Mouse (Mus musculus): ENCODE results near the gene Ptger2. TPM values are rescaled to one million over a fixed set of nuclear protein-coding genes. Genes with fewer than 3 reads are reported as not detected.
"Not testable (repeated sequence)": the region's sequence is repeated elsewhere in the genome, so short reads cannot be mapped to it uniquely, and the experiment has no call there.

Gene Ptger2
- polyA plus RNA-seq (2016; fragmentation: Nextera tagmentation; extraction: Ambion mirVana) = 0.39 and 0.50 TPM in 2 replicates

DNA sequence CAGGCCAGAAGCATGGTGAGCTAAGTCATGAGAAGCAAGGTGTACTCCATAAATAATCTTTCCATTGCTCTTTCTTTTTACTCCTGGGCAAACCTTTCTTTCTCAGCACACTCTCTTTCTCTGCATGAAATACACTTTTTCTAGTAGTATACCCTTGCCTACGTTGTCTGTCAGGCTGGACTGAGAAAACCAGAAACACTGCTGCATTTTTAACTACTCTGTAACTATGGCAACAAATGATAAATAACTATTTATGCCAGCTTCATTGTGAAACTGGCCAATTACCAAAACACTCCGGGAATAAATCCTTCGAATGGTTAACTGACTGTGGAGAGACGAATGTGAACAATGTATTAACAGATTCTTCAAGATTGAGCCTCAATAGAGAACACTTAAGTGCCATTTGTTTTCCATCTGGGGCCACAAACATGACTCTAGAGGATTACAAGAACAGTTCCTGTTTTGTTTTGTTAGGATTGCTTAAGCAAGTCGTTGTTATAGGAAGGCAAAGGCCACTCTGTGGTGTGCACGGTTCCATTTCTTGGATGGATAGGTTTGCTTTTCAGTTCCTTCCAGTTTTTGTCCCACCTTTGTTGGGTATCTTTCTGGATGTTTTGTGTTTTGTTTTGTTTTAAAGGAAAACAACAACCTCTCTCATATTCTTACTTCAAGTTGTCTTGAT, at the start of gene Ptger2:
TSS of gene Ptger2 (plus strand) at position 522 of the 682 bp plus-strand sequence.
- Histone ChIP-seq H3K4me1 (peaks cover 15% of the 10 kb centered on the region), H3K27me3 (replicated peaks) (peaks cover 25% of the 10 kb centered on the region), H3K4me2 (peak within 1 kb of the TSS; percentile 68), H3K4me3 (peak within 1 kb of the TSS; percentile 50), H3K9ac (0 out of 2 replicates have a peak within 1 kb of the TSS, but pooled peaks have one; percentile 36)
- not testable (repeated sequence) for H3K36me3 ChIP-seq; H3K27ac ChIP-seq; H3K9me3 ChIP-seq (replicated peaks); ATAC-seq
- 52% methylated on average over 6 of the region's 6 CpGs for WGBS (ENCODE audit: insufficient replicate concordance)

DNA sequence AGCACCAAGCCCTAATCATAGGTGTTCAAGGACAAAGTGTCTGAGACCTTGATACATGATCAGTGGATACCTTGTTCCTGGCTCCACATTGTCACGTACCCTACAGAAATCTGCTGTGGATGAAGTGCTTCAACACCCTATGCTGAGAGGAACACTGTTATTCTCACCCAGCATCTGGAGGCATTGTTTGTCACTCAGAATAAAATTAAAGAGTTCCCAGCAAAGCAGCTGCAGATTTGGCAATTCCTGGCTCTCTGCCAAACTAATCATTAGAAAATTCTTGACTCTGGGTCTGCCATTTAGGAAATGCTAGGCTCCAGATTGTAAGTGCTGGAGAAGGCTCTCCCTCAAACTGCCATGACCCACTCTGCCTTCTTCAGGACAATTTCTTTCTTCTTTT, 27.2 kb upstream of the Ptger2 start:
- Histone ChIP-seq H3K27me3 (replicated peaks) (no peaks in the 10 kb centered on the region), H3K4me1 (no peaks in the 10 kb centered on the region), H3K9ac (no peak overlapping the region), H3K4me3 (no peak overlapping the region), H3K9me3 (replicated peaks) (no peaks in the 10 kb centered on the region), H3K27ac (no peak overlapping the region), H3K36me3 (no peaks in the 10 kb centered on the region), H3K4me2 (no peak overlapping the region)
- 75% methylated on average over 1 of the region's 1 CpGs for WGBS (ENCODE audit: insufficient replicate concordance)
- ATAC-seq = no peak

DNA sequence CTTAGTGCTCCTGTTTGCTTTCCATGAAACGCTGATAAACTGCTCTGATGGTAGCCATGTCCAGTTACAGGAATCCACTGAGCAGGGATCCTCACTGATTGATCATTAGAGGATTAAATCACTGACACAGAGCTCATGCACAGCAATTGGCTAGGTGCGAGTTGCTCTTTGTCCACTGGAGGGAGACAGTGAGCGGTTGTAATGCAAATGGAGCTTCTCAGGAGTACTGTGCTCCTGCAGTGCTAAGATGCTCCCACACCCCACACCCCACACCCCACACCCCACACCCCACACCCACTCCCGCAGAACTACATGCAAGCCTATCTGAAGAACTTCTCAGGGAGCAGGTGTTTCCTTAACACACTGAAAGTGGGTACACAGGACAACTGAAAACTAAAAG, 10.7 kb upstream of the Ptger2 start:
- not testable (repeated sequence) for H3K9ac ChIP-seq; ATAC-seq; H3K4me3 ChIP-seq; H3K4me2 ChIP-seq; H3K36me3 ChIP-seq; H3K9me3 ChIP-seq (replicated peaks); H3K27ac ChIP-seq; H3K27me3 ChIP-seq (replicated peaks); H3K4me1 ChIP-seq
- WGBS (ENCODE audit: insufficient replicate concordance) = 3% methylated on average over 4 of the region's 4 CpGs

DNA sequence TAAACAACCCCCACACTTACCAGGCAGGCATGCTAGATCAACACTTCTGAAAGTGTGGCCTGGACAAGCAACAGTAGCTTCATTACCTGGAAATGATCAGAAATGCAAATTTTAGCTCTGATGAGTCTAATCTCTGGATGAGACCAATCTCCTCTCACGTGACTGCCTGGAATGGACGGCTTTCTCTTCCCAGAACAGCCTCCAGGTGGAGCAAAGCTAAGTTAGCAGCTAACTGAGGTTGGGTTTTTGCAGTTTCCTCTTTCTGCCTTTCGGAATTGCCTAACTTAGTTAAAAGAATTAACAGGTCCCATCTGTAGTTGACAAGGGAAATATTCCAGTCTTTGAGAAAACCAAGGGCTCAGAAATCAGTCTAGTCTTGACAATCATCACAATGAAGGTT, 8.1 kb upstream of the Ptger2 start:
- ATAC-seq = no peak
- Histone ChIP-seq H3K4me3 (no peak overlapping the region), H3K36me3 (no peaks in the 10 kb centered on the region), H3K4me1 (no peaks in the 10 kb centered on the region), H3K27ac (no peak overlapping the region), H3K9me3 (replicated peaks) (no peaks in the 10 kb centered on the region), H3K27me3 (replicated peaks) (no peaks in the 10 kb centered on the region), H3K4me2 (no peak overlapping the region), H3K9ac (no peak overlapping the region)
- 9% methylated on average over 3 of the region's 3 CpGs for WGBS (ENCODE audit: insufficient replicate concordance)

DNA sequence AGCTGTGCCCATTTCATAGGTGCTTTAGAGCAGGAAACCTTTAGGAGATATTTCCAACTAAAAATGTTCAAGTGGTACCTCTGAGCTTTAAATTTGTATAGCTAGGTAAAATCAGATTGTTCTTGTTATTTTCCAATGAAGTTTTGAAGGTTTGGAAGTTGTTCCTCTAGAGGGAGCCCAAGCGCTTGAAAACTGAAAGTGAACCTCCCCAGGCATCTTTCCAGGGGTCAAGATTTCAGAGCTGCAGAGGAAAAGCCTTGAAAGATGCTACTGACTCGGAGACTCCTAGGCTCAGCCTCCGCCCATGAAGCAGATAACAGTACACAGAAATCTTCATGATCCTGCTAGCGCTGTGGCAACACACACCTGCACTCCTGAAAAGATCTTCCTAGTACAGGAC, 6.5 kb upstream of the Ptger2 start:
- Histone ChIP-seq H3K27me3 (replicated peaks) (no peaks in the 10 kb centered on the region), H3K4me3 (no peak overlapping the region), H3K27ac (no peak overlapping the region), H3K4me1 (no peaks in the 10 kb centered on the region), H3K9ac (no peak overlapping the region), H3K4me2 (no peak overlapping the region), H3K36me3 (no peaks in the 10 kb centered on the region), H3K9me3 (replicated peaks) (no peaks in the 10 kb centered on the region)
- no peak for ATAC-seq
- 11% methylated on average over 4 of the region's 4 CpGs for WGBS (ENCODE audit: insufficient replicate concordance)

DNA sequence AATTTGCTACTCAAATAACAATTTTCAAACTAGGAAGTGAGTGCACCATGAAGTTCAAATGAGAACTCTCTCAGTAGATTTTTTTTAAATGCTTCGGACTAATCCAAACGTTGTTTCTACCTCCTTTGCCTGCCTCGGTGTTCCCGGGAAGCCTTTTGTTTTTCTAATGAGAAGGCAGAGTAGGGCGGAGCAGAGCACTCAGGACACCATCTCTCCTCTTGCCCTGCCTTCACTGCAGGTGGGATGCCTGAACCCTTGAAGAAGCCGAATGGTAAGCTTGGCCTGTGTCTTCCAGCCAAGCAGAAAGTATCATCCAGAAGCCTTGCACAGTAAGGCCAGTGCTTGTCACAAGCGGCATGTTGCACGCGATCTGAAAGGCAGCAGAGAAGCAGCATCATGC, 3.9 kb upstream of the Ptger2 start:
- Histone ChIP-seq H3K4me1 (0 out of 2 replicates have a peak, but pooled peaks cover 7% of the 10 kb centered on the region), H3K36me3 (no peaks in the 10 kb centered on the region), H3K9ac (no peak overlapping the region), H3K27ac (no peak overlapping the region), H3K4me2 (no peak overlapping the region), H3K4me3 (no peak overlapping the region), H3K27me3 (replicated peaks) (peaks cover 13% of the 10 kb centered on the region), H3K9me3 (replicated peaks) (no peaks in the 10 kb centered on the region)
- ATAC-seq = no peak
- 51% methylated on average over 9 of the region's 9 CpGs for WGBS (ENCODE audit: insufficient replicate concordance)

DNA sequence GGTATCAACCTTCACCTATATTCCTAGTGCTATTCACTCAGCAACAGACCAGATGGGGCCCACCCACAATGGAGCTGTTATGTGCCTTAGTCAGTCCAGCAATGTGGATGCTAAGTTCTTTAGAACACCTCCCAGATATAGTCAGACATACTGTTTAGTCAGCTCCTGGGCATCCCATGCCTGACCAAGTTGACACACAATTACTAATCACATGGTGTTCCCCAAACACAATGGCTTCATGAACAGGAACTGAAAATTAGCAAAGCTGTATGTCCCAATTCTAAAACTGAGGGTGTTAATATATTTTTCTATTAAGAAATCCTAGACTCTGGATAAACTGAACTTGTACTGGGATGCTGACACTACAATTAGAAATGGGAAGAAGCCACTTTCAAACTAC, 1.7 kb upstream of the Ptger2 start:
- ATAC-seq = no peak
- H3K36me3 ChIP-seq = no peaks in the 10 kb centered on the region
- H3K27me3 ChIP-seq (replicated peaks) = peaks cover 25% of the 10 kb centered on the region
- no peak overlapping the region for H3K4me2 ChIP-seq
- no peak overlapping the region for H3K4me3 ChIP-seq
- no peak overlapping the region for H3K27ac ChIP-seq
- peaks cover 15% of the 10 kb centered on the region for H3K4me1 ChIP-seq
- H3K9ac ChIP-seq = no peak overlapping the region
- no peaks in the 10 kb centered on the region for H3K9me3 ChIP-seq (replicated peaks)

DNA sequence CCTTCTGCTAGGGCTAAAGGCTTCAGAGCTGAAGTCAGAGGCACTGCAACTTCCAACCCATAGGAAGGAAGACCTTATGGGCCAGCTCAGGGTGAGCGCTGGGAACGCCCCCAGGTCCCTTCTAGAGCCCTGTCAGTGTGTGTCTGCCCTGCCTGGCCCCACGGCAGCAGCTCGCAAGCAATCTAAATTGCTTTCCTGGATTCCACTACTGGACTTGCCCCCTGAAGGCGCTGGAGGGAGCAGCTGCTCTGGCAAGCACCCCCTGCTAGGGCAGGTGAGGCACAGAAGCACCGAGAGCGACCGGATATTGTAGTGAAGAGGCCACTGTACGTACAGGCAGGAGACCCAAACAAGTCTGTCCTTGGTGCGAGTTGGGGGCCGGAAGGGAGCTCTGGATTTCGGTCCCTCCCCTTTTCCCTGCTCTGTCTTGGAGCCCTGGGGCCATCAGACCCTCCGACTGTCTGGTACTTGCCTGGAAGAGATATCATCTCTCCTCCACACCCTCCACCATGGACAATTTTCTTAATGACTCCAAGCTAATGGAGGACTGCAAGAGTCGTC, 541 bp downstream of the Ptger2 start:
- no peaks in the 10 kb centered on the region for H3K9me3 ChIP-seq (replicated peaks)
- peak overlapping the region; percentile 50 for H3K4me3 ChIP-seq
- no peak overlapping the region for H3K27ac ChIP-seq
- peak; percentile 46; the same call in 1 of the 2 replicates for ATAC-seq
- H3K4me1 ChIP-seq = peaks cover 15% of the 10 kb centered on the region
- H3K9ac ChIP-seq = 0 out of 2 replicates have a peak overlapping the region, but pooled peaks have one; percentile 36
- peak overlapping the region; percentile 68 for H3K4me2 ChIP-seq
- WGBS (ENCODE audit: insufficient replicate concordance) = 4% methylated on average over 14 of the region's 14 CpGs
- H3K36me3 ChIP-seq = no peaks in the 10 kb centered on the region
- H3K27me3 ChIP-seq (replicated peaks) = peaks cover 25% of the 10 kb centered on the region

DNA sequence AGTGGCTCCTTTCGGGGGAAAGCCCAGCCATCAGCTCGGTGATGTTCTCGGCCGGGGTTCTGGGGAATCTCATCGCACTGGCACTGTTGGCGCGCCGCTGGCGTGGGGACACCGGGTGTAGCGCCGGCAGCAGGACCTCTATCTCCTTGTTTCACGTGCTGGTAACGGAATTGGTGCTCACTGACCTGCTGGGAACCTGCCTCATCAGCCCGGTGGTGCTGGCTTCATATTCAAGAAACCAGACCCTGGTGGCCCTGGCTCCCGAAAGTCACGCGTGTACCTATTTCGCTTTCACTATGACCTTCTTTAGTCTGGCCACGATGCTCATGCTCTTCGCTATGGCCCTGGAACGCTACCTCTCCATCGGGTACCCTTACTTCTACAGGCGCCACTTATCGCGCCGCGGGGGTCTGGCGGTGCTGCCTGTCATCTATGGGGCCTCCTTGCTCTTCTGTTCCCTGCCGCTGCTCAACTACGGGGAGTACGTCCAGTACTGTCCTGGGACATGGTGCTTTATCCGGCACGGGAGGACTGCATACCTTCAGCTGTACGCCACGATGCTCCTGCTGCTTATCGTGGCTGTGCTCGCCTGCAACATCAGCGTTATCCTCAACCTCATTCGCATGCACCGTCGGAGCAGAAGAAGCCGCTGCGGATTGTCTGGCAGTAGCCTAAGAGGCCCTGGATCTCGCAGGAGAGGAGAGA, 1.2 kb downstream of the Ptger2 start:
- 1% methylated on average over 45 of the region's 45 CpGs for WGBS (ENCODE audit: insufficient replicate concordance)

DNA sequence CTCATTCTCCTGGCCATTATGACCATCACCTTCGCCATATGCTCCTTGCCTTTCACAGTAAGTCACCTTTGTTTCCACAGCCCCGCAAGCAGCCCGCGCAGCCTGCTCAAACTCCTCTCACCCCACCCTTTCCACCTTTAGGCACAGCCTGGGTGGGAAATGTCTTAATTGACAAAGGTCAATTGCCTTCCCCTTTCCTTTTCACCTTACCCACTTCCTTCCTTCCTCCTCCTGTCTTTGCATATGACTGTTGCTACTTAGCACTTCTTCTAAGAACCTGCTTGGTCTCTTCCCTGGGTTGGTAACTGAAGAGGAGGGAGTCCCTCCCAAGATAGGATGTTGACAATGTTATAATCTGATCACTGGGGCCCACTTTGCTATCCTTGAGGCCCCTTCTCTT, 1.8 kb downstream of the Ptger2 start:
- H3K9ac ChIP-seq = no peak overlapping the region
- no peaks in the 10 kb centered on the region for H3K9me3 ChIP-seq (replicated peaks)
- ATAC-seq = no peak
- H3K4me1 ChIP-seq = peaks cover 15% of the 10 kb centered on the region
- peaks cover 25% of the 10 kb centered on the region for H3K27me3 ChIP-seq (replicated peaks)
- H3K27ac ChIP-seq = no peak overlapping the region
- H3K4me2 ChIP-seq = peak overlapping the region; percentile 68
- WGBS (ENCODE audit: insufficient replicate concordance) = 34% methylated on average over 4 of the region's 4 CpGs
- peak overlapping the region; percentile 50 for H3K4me3 ChIP-seq
- H3K36me3 ChIP-seq = no peaks in the 10 kb centered on the region

More for the DNA sequence above, 1.2 kb downstream of the Ptger2 start:
- H3K4me1 ChIP-seq = peaks cover 15% of the 10 kb centered on the region
- peaks cover 25% of the 10 kb centered on the region for H3K27me3 ChIP-seq (replicated peaks)
- H3K4me2 ChIP-seq = peak overlapping the region; percentile 68
- ATAC-seq = no peak
- H3K27ac ChIP-seq = no peak overlapping the region
- peak overlapping the region; percentile 50 for H3K4me3 ChIP-seq
- H3K9me3 ChIP-seq (replicated peaks) = no peaks in the 10 kb centered on the region
- H3K36me3 ChIP-seq = no peaks in the 10 kb centered on the region
- H3K9ac ChIP-seq = 0 out of 2 replicates have a peak overlapping the region, but pooled peaks have one; percentile 36

DNA sequence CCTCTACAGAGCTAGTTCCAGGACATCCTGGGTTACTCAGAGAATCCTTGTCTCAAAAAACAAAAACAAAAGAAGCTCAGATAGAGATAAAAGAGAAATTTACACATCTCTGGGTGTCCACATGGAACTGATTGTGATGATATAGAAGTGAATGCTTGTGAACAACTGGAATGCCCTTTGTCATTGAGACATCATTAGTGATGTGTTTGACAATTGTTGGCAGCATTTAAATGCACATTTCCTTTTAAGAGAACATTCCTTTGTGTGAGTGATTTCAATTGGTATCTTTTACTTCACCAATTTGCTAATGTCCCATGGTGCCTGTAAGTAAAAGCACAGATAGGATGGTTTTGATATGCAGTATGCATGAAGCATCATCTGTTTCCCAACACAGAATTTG, 6.3 kb downstream of the Ptger2 start:
- no peak overlapping the region for H3K4me2 ChIP-seq
- no peaks in the 10 kb centered on the region for H3K9me3 ChIP-seq (replicated peaks)
- H3K9ac ChIP-seq = no peak overlapping the region
- H3K27ac ChIP-seq = no peak overlapping the region
- H3K4me1 ChIP-seq = peaks cover 6% of the 10 kb centered on the region
- no peak for ATAC-seq
- no peak overlapping the region for H3K4me3 ChIP-seq
- H3K36me3 ChIP-seq = no peaks in the 10 kb centered on the region
- peaks cover 10% of the 10 kb centered on the region for H3K27me3 ChIP-seq (replicated peaks)

DNA sequence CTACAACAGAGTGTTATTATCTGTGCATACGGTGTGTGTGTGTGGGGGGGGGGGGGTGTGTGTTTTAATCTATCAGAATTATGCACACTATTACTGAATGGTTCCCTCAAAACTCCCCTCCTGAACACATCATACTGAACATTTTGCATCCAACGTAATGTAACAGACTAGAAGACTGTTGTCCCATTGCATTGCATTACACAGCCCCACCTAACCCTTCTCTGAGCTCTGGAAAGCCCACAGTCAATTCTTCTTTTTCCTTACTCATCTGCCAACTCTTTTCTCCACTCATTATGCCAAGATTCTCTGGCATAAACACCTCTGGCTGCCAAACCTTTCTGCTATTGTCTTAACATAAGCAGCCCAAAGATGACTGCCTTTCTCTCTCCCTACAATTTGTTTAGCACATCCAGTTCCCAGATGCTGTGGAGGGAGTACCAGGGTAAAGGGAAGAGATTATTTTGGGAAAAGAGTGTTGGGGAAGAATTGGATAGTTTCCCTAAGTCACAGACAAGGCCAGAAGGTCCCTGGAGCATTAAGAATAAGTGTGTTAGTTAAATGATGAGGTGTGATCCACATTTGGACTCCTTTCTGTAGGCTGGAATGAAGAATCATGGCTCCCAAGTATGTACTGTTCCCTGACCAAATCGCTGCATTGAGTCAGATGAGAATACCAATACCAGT, 12.2 kb downstream of the Ptger2 start:
- no peak for ATAC-seq

More for the DNA sequence above, 12.2 kb downstream of the Ptger2 start:
- H3K4me3 ChIP-seq = no peak overlapping the region
- H3K27ac ChIP-seq = no peak overlapping the region
- no peak overlapping the region for H3K4me2 ChIP-seq
- H3K9ac ChIP-seq = no peak overlapping the region
- no peaks in the 10 kb centered on the region for H3K36me3 ChIP-seq
- H3K9me3 ChIP-seq (replicated peaks) = no peaks in the 10 kb centered on the region
- 59% methylated on average over 3 of the region's 3 CpGs for WGBS (ENCODE audit: insufficient replicate concordance)
- H3K27me3 ChIP-seq (replicated peaks) = no peaks in the 10 kb centered on the region
- no peaks in the 10 kb centered on the region for H3K4me1 ChIP-seq

Data from liver, embryonic 12.5 days (tissue).